Comparison of ENCODE assay signal across 8 mouse cellular contexts in genomic region chr13:73467421-73468237, GRCm38 (mm10). TPM values are rescaled to one million over a fixed set of nuclear protein-coding genes. Genes with fewer than 3 reads are reported as not detected.
DNase-seq lines count a peak whose midpoint lies in the region; ATAC-seq lines count a peak whose summit lies in the region.

No protein-coding gene starts in this region.

- H3K4me3 ChIP-seq in heart, embryonic 10.5 days = peak overlapping the region; percentile 92
- H3K4me3 ChIP-seq in kidney, embryonic 15.5 days (replicated peaks) = peak overlapping the region; percentile 77

- H3K9ac ChIP-seq in kidney, embryonic 15.5 days = peak overlapping the region; percentile 77

- H3K9me3 ChIP-seq in heart, embryonic 10.5 days = no peaks in the 10 kb centered on the region
- no peaks in the 10 kb centered on the region for H3K9me3 ChIP-seq in kidney, embryonic 15.5 days (replicated peaks)

- H3K4me1 ChIP-seq in heart, embryonic 10.5 days = peaks cover 33% of the 10 kb centered on the region
- H3K4me1 ChIP-seq in kidney, embryonic 15.5 days = peaks cover 34% of the 10 kb centered on the region

- ATAC-seq in kidney, embryonic 15.5 days (replicated peaks; ENCODE audit: low FRiP score) = peak; percentile 88

- H3K4me2 ChIP-seq in kidney, embryonic 15.5 days = peak overlapping the region; percentile 85

- DNase-seq in urinary bladder, postnatal 25 days (ENCODE audit: low spot score) = peak; percentile 33
- no peak for DNase-seq in urinary bladder, postnatal 10 days (ENCODE audit: low spot score)
- peak; percentile 54 for DNase-seq in cerebellum, postnatal 25 days
- DNase-seq in heart, embryonic 10.5 days (ENCODE audit: low spot score) = no peak
- peak; percentile 45 for DNase-seq in lung, postnatal 14 days
- peak; percentile 58 for DNase-seq in right cerebral cortex, postnatal 4 days
- no peak for DNase-seq in natural killer cell, adult 2 months (ENCODE audit: low spot score in 2 of 2)

- H3K27ac ChIP-seq in heart, embryonic 10.5 days = peak overlapping the region; percentile 93
- peak overlapping the region; percentile 90 for H3K27ac ChIP-seq in kidney, embryonic 15.5 days

- WGBS in heart, embryonic 10.5 days = under 1% methylated on average over 53 of the region's 53 CpGs
- WGBS in kidney, embryonic 15.5 days = under 1% methylated on average over 53 of the region's 53 CpGs

- no peaks in the 10 kb centered on the region for H3K27me3 ChIP-seq in heart, embryonic 10.5 days (ENCODE audit: insufficient read depth, poor library complexity, severe bottlenecking)
- H3K27me3 ChIP-seq in kidney, embryonic 15.5 days = no peaks in the 10 kb centered on the region

- H3K36me3 ChIP-seq in heart, embryonic 10.5 days = 0 out of 2 replicates have a peak, but pooled peaks cover 5% of the 10 kb centered on the region
- H3K36me3 ChIP-seq in kidney, embryonic 15.5 days = no peaks in the 10 kb centered on the region

RNA-seq across cellular contexts. Expression of gene Lpcat1, which starts 0.6 kb away (rescaled TPM):
- polyA plus RNA-seq in heart, embryonic 10.5 days (2016; fragmentation: Nextera tagmentation; extraction: Ambion mirVana) = 31.9 and 39.6 TPM in 2 replicates
- polyA plus RNA-seq in kidney, embryonic 15.5 days (2015; fragmentation: Nextera tagmentation; extraction: Ambion mirVana) = 36.1 and 36.4 TPM in 2 replicates

Comparison
In these comparisons a context has a peak if more than half of its experiments do, and no peak if none do; other contexts are left out.
1. DNase-seq: peak in urinary bladder, postnatal 25 days (single experiment), cerebellum, postnatal 25 days (2 of 2), lung, postnatal 14 days (single experiment) and right cerebral cortex, postnatal 4 days (single experiment); none in urinary bladder, postnatal 10 days (single experiment), heart, embryonic 10.5 days (single experiment) and natural killer cell, adult 2 months (0 of 2).